Mouse (Mus musculus) G1E-ER4 (cell line): ENCODE results near the gene 4930503B20Rik. TPM values are rescaled to one million over a fixed set of nuclear protein-coding genes. Genes with fewer than 3 reads are reported as not detected.

Experiments
- GATA1 ChIP-seq: IDR thresholded peaks from one replicate; pipeline ENCODE4 v1.8.0; 2012; ENCODE audit warnings: low read length, inconsistent platforms
- polyA plus RNA-seq: library from polyadenylated mRNA; stranded (reverse); fragments of >175 nt; gene quantifications from 2 replicates; pipeline ENCODE4 v1.2.3, GENCODE M21; 2012

The 4930503B20Rik gene
- polyA plus RNA-seq, 1 experiment, result not detected

DNA sequence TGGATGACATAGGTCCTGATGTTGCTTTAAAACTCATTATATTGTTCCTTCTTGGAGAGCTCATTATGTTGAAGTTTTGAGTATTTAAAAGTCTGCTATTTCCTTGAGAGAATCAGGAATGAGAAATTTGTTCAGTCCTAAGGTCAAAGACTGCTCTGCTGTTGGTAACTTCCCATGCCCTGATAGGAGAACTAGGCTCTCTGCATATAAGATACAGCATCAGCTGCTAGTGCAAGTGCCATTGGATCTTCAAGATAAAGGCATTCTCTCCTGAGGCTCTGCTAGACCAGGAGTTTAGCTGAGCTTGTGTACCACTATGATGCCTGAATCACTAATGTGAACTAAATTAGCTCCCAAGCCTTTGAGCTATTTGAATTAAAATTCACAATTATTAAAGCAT is 33.2 kb downstream of the 4930503B20Rik start:
- TF ChIP-seq GATA1, result peak; percentile 9

DNA sequence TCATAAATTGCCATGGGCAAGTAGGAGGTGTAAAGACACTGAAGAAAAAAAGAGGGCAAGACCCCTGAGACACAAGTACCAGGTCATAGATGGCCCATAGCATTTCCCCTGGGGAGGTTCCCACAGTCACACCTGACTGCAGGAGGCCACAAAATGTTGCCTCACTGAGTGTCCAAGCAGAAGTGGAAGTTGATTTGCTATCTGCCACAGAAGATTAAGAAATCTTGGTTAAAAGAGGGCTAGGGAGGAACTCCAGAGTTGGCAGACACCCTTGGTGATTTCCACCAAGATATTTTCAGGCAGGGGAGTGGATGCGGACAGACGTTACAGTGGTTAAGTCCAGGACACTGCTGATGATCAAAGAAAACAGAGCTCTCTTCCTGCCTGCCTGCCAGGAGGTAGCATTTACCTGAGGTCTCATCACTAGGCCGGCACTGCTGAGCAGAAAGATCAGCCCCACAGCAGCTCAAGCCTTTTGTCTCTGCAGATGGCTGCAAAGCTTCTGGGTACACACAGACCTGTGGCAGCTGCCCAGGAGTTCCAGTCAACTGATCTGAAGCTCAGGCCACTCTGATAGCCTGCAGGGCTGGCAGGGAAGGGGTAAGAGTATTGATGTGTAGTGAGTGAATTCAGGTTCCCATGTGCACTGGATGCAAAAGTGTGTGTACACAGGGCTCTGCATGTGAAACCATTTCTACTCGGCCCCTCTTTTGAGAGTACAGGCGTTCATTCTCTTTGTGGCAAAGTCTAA is 34.4 kb downstream of the 4930503B20Rik start:
- peak; percentile 45 for TF ChIP-seq GATA1

GRCm38 (mm10) chr3:146615496-146615895 is 35.6 kb downstream of the 4930503B20Rik start, which contains the start of gene Dnase2b:
Gene Dnase2b, minus strand, starts transcription at chr3:146615596.
- TF ChIP-seq GATA1, result no peak

GRCm38 (mm10) chr3:146611821-146612220 is 39.3 kb downstream of the 4930503B20Rik start:
- TF ChIP-seq GATA1, result no peak

DNA sequence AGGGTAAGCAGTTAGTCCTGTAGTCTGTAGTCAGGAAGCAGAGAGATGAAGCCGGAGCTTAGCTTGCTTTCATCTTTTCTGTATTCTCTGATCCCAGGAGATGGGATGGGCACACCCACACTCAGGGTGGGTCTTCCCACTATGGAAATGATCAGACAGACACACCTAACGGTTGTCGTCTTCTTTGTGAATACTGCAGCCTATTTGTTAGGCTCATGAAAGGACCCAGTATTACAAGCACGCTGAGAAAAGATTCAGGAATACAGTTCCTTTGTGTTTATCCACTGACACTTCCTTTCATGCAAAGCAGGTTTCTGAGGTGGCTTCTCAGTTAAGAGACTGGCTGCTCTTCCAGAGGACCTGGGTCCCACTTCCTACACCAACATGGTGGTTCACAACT is 39.9 kb downstream of the 4930503B20Rik start:
- no peak for TF ChIP-seq GATA1

DNA sequence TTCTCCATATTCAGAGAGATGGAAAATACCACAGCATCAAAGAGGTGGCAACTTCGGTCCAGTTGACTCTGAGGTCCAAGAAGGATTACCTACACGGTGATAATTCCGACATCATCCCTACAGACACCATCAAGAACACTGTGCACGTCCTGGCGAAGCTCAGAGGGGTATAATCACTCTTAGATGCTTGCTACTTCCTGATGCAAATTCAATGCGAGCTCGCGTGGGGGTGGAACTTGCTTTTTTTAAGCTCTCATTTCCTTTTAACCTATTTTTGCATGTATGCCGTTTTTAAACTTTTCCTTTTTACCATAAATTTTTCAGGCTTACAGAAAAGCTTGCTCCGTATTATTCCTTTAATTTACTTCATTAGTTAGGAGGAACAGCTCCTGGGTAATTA is 40.8 kb downstream of the 4930503B20Rik start:
- TF ChIP-seq GATA1, result no peak

DNA sequence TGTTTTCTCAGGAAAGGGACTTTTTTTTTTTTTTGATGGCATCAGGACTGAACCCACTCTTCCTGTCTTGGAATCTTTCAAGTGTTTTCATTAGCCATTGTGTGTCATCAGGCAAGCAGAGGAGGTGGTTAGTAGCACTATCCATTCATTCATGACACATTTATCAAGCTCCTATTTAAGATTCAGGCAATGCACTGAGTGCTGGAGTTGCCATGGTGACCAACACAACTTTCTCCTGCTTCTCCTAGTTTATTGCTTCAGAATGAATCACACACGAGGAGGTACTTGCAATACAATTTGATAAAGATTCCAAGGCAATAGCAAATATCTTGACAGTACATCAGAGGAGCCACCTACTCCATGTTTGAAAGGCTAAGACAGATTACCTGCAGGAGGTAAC is 43.7 kb downstream of the 4930503B20Rik start:
- TF ChIP-seq GATA1, result no peak

GRCm38 (mm10) chr3:146604647-146605046 is 46.5 kb downstream of the 4930503B20Rik start:
- TF ChIP-seq GATA1, result peak; percentile 35

GRCm38 (mm10) chr3:146602531-146602930 is 48.6 kb downstream of the 4930503B20Rik start:
- TF ChIP-seq GATA1, result no peak

GRCm38 (mm10) chr3:146601205-146601604 is 49.9 kb downstream of the 4930503B20Rik start:
- peak; percentile 35 for TF ChIP-seq GATA1

DNA sequence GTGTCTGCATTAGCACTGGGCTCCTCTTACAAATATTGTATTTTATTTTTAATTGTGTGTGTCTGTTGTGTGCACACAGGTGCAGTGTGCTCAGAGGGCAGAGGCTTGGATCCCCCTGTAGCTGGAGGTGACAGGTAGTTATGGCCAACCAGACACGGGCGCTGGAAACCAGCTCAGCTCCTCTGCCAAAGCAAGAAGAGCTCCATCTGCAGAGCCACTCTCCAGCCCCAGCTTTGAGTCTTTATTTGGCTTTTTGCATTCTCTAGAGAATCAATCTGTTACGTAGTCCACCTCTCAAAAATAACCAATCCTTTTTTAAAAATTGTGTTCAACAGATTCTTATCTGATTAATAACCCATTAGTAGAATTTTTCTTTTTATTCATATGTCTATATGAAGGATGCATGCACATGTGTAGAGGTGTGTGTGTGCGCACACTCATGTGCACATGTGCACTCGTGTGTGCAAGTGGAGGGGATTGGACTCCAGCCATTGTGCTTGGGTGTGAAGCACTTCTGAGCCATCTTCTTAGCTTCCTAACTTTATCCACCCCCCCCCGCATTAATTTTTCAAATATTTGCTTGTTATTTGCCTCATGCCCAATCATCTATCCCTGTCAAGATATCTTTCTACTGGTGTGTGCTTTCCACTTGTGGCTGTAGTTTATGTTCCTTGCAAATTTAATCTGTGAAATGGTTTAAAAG is 51.8 kb downstream of the 4930503B20Rik start:
- no peak for TF ChIP-seq GATA1

DNA sequence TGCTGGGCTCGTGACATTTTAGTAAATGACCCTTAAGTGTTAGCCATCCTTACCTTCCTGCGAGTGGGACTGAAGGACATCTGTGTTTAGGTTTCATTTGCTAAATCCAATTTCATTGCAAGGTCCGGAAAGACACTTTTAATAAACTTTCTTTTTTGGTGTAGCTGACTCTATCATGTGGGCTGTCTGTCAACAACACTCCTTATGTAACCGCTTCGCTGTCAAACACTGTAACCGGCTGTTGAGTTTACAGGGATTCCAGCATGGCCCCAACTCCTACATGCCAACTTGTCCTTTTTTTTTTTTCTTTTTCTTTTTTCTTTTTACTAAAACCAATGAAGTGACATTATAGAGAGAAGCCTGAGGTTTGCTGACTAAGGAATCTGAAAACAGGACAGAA is 52.7 kb downstream of the 4930503B20Rik start:
- TF ChIP-seq GATA1, result no peak

- TF ChIP-seq GATA1, result no peak
Measured at GRCm38 (mm10) chr3:146596864-146597263, 54.3 kb downstream of the 4930503B20Rik start.

- TF ChIP-seq GATA1, result no peak
Measured at GRCm38 (mm10) chr3:146596387-146596786, 54.7 kb downstream of the 4930503B20Rik start.

GRCm38 (mm10) chr3:146595440-146595839 is 55.7 kb downstream of the 4930503B20Rik start:
- TF ChIP-seq GATA1, result no peak

Other genes with a start within 250 kb of the 4930503B20Rik start
- 31.2 and 40.4 TPM in 2 replicates for gene Ssx2ip, start 246.7 kb downstream of the 4930503B20Rik start, polyA plus RNA-seq
- gene Ctbs, start 201.5 kb downstream of the 4930503B20Rik start, polyA plus RNA-seq, result 20.2 and 22.2 TPM in 2 replicates
- 0.53 and 1.2 TPM in 2 replicates for gene Spata1, start 151.6 kb downstream of the 4930503B20Rik start, polyA plus RNA-seq
- 339 and 472 TPM in 2 replicates for gene Gng5, start 151.5 kb downstream of the 4930503B20Rik start, polyA plus RNA-seq
- gene Rpf1, start 129.9 kb downstream of the 4930503B20Rik start, polyA plus RNA-seq, result 30.5 and 47.7 TPM in 2 replicates
- not detected in 2 replicates for gene Uox, start 80.9 kb downstream of the 4930503B20Rik start, polyA plus RNA-seq
- not detected in 2 replicates for gene Dnase2b, start 35.7 kb downstream of the 4930503B20Rik start, polyA plus RNA-seq
- 0.11 and 0.56 TPM in 2 replicates for gene Samd13, start 34.3 kb upstream of the 4930503B20Rik start, polyA plus RNA-seq
- 13.1 and 18.5 TPM in 2 replicates for gene Prkacb, start 161.7 kb upstream of the 4930503B20Rik start, polyA plus RNA-seq
- not detected in 2 replicates for gene Ttll7, start 201.1 kb upstream of the 4930503B20Rik start, polyA plus RNA-seq